Mouse (Mus musculus) midbrain, embryonic 14.5 days (tissue): ENCODE results near the gene Lst1. TPM values are rescaled to one million over a fixed set of nuclear protein-coding genes. Genes with fewer than 3 reads are reported as not detected.

Experiments
- ATAC-seq: fragments of 200-750 bp; cut with Nextera tagmentation; 2 replicates; pipeline ENCODE4 v1.8.0; 2017; ENCODE audit warnings: moderate number of reproducible peaks, moderate library complexity; ENCODE audit not compliant: low FRiP score, low TSS enrichment
- DNase-seq: peaks from one replicate; pipeline ENCODE4 v3.0.0-alpha.2; 2015
- H3K27ac ChIP-seq: fragments of 300-500 bp; sonication (generic); replicated peaks from 2 replicates; pipeline ENCODE4 v1.5.1; 2014; ENCODE audit warnings: mild to moderate bottlenecking, low read depth, low read length, moderate library complexity
- H3K27me3 ChIP-seq: fragments of 300-500 bp; sonication (generic); 2 replicates; pipeline ENCODE4 v1.6.1; 2014; ENCODE audit warnings: low read length, control low read depth, mixed read lengths; ENCODE audit not compliant: control insufficient read depth, insufficient read depth
- H3K36me3 ChIP-seq: fragments of 300-500 bp; sonication (generic); 2 replicates; pipeline ENCODE4 v1.6.1; 2014; ENCODE audit warnings: low read length, control low read depth; ENCODE audit not compliant: control insufficient read depth, insufficient read depth
- H3K4me1 ChIP-seq: fragments of 300-500 bp; sonication (generic); 2 replicates; pipeline ENCODE4 v1.6.1; 2014; ENCODE audit warnings: mild to moderate bottlenecking, antibody characterized with exemption, low read length, control low read depth; ENCODE audit not compliant: control insufficient read depth, insufficient read depth
- H3K4me2 ChIP-seq: fragments of 300-500 bp; sonication (generic); 2 replicates; pipeline ENCODE4 v1.6.1; 2014; ENCODE audit warnings: mild to moderate bottlenecking, low read length, moderate library complexity
- H3K4me3 ChIP-seq: fragments of 300-500 bp; sonication (generic); replicated peaks from 2 replicates; pipeline ENCODE4 v1.5.1; 2014; ENCODE audit warnings: low read depth, low read length
- H3K9ac ChIP-seq: fragments of 300-500 bp; sonication (generic); replicated peaks from 2 replicates; pipeline ENCODE4 v1.6.1; 2014; ENCODE audit warnings: mild to moderate bottlenecking, low read length, moderate library complexity
- H3K9me3 ChIP-seq: fragments of 300-500 bp; sonication (generic); 2 replicates; pipeline ENCODE4 v1.6.1; 2016; ENCODE audit warnings: low read length, control low read depth, mixed read lengths; ENCODE audit not compliant: control insufficient read depth
- WGBS: fragments of 180-500 bp; shearing (Covaris S2); extraction: QIAGEN DNeasy Blood & Tissue Kit; methylation state at CpG from one replicate; pipeline ENCODE4 v1.1.7; 2014; 5-methylcytosine and 5-hydroxymethylcytosine counted together
- polyA plus RNA-seq: library from polyadenylated mRNA; unstranded; fragments of >200 nt; fragmentation: Nextera tagmentation; extraction: Ambion mirVana; gene quantifications from 2 replicates; pipeline ENCODE4 v1.2.1, GENCODE M21; 2014

The Lst1 gene
- polyA plus RNA-seq, 1 experiment from 2014 or later = 9.0 TPM

DNA sequence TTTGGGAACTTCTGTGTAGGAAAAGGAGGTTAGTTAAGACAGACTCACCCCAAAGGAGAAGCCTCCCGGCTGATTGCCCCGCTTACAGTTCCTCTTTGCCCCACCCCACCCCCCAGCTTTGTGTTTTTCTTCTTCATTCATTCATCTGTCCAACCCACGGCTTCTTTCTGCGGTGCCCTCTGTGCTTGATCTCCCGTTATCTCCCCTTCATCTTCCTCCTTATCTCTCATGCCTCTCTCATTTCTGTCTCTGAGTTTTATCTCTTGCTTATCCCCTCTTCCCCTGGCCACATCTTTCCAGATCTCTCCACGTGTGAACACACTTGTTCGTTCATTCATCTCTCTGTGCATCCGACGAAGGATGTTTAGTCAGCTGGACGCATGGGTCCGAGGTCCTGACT, 12.9 kb upstream of the Lst1 start:
- H3K36me3 ChIP-seq = no peaks in the 10 kb centered on the region
- no peak overlapping the region for H3K9ac ChIP-seq
- no peaks in the 10 kb centered on the region for H3K4me1 ChIP-seq
- 80% methylated on average over 11 of the region's 11 CpGs for WGBS
- no peak overlapping the region for H3K4me2 ChIP-seq
- H3K27me3 ChIP-seq = peaks cover 13% of the 10 kb centered on the region
- H3K27ac ChIP-seq = no peak overlapping the region
- no peak overlapping the region for H3K4me3 ChIP-seq
- no peak for DNase-seq
- no peaks in the 10 kb centered on the region for H3K9me3 ChIP-seq
- ATAC-seq = no peak

DNA sequence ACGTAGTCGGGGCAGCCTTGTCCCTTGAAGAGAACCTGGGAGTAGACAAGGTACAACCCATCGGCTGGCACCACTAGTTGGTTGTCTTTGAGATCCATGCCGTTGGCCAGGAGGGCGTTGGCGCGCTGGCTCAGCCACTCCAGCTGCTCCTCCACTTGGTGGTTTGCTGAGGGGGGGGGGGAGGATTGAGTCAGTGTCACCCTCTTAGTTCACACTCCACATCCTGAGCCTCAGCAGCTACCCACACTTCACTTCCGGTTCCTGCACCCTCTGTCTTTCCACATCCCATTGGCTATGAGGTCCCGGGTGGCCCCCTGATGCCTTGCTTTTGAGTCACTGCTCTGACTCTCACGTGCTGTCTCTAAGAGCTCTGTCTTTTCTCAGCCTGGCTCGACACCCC, 12.2 kb upstream of the Lst1 start:
- no peak overlapping the region for H3K27ac ChIP-seq
- no peaks in the 10 kb centered on the region for H3K36me3 ChIP-seq
- peaks cover 20% of the 10 kb centered on the region for H3K27me3 ChIP-seq
- ATAC-seq (no peak), DNase-seq (no peak)
- no peak overlapping the region for H3K4me3 ChIP-seq
- H3K4me1 ChIP-seq = peaks cover 6% of the 10 kb centered on the region; the same call in 1 of the 2 replicates
- no peak overlapping the region for H3K9ac ChIP-seq
- no peak overlapping the region for H3K4me2 ChIP-seq
- WGBS = 87% methylated on average over 11 of the region's 11 CpGs
- H3K9me3 ChIP-seq = no peaks in the 10 kb centered on the region

GRCm38 (mm10) chr17:35198946-35199345, 10.7 kb upstream of the Lst1 start:
- 40% methylated on average over 8 of the region's 8 CpGs for WGBS
- H3K36me3 ChIP-seq = no peaks in the 10 kb centered on the region
- H3K4me3 ChIP-seq = no peak overlapping the region
- DNase-seq (no peak), ATAC-seq (no peak)
- H3K27ac ChIP-seq = no peak overlapping the region
- no peaks in the 10 kb centered on the region for H3K9me3 ChIP-seq
- H3K27me3 ChIP-seq = peaks cover 29% of the 10 kb centered on the region
- peaks cover 6% of the 10 kb centered on the region; the same call in 1 of the 2 replicates for H3K4me1 ChIP-seq
- H3K9ac ChIP-seq = no peak overlapping the region
- H3K4me2 ChIP-seq = no peak overlapping the region

- DNase-seq = no peak
- WGBS = 68% methylated on average over 7 of the region's 7 CpGs
- no peak overlapping the region for H3K4me3 ChIP-seq
These were observed 9.8 kb upstream of the Lst1 start for GRCm38 (mm10) chr17:35198029-35198428.

DNA sequence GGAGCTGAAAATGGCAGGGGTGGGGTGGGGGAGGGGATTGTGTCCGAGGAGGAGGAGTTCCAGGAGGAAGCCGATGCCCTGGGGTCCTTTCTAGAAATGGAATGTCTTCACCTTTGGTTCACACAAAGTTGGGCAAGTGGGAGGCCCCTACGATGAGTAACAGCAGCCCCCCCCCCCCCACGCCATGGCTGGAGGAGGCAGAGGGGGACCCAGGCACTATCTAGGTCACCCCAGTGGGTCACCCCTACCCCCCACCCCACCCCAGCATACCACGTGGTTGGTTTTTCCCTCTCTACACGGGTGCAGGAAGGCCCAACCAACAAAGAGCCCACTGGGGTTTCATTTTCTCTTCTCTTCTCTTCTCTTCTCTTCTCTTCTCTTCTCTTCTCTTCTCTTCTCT, 8.9 kb upstream of the Lst1 start:
- no peak overlapping the region for H3K4me2 ChIP-seq
- H3K4me3 ChIP-seq = no peak overlapping the region
- H3K4me1 ChIP-seq = peaks cover 6% of the 10 kb centered on the region; the same call in 1 of the 2 replicates
- no peaks in the 10 kb centered on the region for H3K36me3 ChIP-seq
- H3K9me3 ChIP-seq = no peaks in the 10 kb centered on the region
- no peak overlapping the region for H3K27ac ChIP-seq
- WGBS = 46% methylated on average over 6 of the region's 6 CpGs
- DNase-seq (no peak), ATAC-seq (no peak)
- no peak overlapping the region for H3K9ac ChIP-seq
- peaks cover 29% of the 10 kb centered on the region for H3K27me3 ChIP-seq

More at GRCm38 (mm10) chr17:35198029-35198428, 9.8 kb upstream of the Lst1 start:
- Histone ChIP-seq H3K27ac (no peak overlapping the region), H3K9me3 (no peaks in the 10 kb centered on the region), H3K27me3 (peaks cover 29% of the 10 kb centered on the region), H3K9ac (no peak overlapping the region), H3K4me2 (no peak overlapping the region), H3K36me3 (no peaks in the 10 kb centered on the region), H3K4me1 (peaks cover 6% of the 10 kb centered on the region; the same call in 1 of the 2 replicates)
- no peak for ATAC-seq

- Histone ChIP-seq H3K4me2 (peak overlapping the region; percentile 62), H3K4me1 (peaks cover 6% of the 10 kb centered on the region; the same call in 1 of the 2 replicates), H3K36me3 (no peaks in the 10 kb centered on the region), H3K27me3 (peaks cover 29% of the 10 kb centered on the region), H3K9me3 (no peaks in the 10 kb centered on the region), H3K4me3 (peak overlapping the region; percentile 30), H3K27ac (no peak overlapping the region), H3K9ac (no peak overlapping the region; the same call in 1 of the 2 replicates)
- DNase-seq (no peak), ATAC-seq (no peak)
- 41% methylated on average over 9 of the region's 9 CpGs for WGBS
These were observed 8.0 kb upstream of the Lst1 start for GRCm38 (mm10) chr17:35196321-35196641.

DNA sequence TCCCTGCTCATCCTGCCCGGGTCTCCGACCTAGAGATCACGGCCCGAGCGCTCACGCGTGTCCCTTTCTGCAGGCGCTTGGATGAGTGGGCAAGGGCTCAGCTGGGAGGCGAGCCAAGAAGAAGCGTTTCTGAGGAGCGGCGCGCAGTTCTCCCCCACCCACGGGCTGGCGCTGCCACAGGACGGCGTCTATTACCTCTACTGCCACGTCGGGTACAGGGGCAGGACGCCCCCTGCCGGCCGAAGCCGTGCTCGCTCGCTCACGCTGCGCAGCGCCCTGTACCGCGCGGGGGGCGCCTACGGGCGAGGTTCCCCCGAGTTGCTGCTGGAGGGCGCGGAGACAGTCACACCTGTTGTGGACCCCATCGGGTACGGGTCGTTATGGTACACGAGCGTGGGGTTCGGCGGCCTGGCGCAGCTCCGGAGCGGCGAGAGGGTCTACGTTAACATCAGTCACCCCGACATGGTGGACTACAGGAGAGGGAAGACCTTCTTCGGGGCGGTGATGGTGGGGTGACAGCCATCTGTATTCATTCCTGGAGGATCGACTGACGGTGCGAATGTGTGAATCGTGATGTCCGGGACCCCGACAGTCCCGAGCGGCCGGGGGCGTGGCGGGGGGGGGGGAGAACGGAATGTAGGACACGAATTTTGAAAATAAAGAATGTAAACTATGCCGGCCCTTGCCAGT, 7.5 kb upstream of the Lst1 start:
- Histone ChIP-seq H3K9me3 (no peaks in the 10 kb centered on the region), H3K27me3 (peaks cover 29% of the 10 kb centered on the region), H3K36me3 (no peaks in the 10 kb centered on the region), H3K4me1 (peaks cover 6% of the 10 kb centered on the region; the same call in 1 of the 2 replicates), H3K27ac (no peak overlapping the region), H3K4me2 (peak overlapping the region; percentile 62), H3K9ac (peak overlapping the region; percentile 42; the same call in 1 of the 2 replicates), H3K4me3 (peak overlapping the region; percentile 30)
- peak; percentile 84 for DNase-seq
- 1% methylated on average over 66 of the region's 66 CpGs for WGBS
- ATAC-seq = peak; percentile 71

DNA sequence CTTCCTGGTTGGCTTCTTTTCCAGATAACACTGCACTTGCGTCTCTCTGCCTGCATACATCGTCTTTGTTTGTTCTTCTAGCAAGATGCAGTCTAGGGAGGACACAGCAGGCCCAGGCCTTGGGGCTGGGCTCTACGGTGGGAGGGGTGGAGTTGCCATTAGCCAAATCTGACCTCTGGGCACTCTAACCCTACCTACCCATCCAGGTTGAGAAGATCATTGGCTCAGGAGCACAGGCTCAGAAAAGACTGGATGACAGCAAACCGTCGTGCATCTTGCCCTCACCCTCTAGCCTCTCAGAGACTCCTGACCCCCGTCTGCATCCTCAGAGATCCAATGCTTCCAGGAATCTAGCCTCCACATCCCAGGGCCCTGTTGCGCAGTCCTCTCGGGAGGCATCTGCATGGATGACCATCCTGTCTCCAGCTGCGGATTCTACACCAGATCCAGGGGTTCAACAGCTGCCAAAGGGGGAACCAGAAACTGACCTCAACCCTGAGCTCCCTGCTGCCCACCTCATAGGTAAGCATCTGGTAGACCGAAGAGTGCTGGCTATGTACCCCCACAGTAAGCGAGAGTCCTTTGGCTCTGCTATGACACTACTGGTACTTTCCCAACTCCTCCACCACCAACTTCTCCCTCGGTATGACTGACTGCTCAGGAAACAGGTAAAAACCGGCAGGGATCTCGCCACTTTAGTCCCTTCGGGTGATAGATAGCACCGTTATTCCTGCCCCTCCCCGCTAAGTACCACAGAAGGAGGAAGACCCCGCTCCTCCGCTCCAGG, 6.8 kb upstream of the Lst1 start:
- DNase-seq = no peak
- Histone ChIP-seq H3K4me1 (peaks cover 6% of the 10 kb centered on the region; the same call in 1 of the 2 replicates), H3K27me3 (peaks cover 29% of the 10 kb centered on the region), H3K4me2 (peak overlapping the region; percentile 62), H3K4me3 (peak overlapping the region; percentile 30), H3K9me3 (no peaks in the 10 kb centered on the region), H3K9ac (peak overlapping the region; percentile 42; the same call in 1 of the 2 replicates), H3K36me3 (no peaks in the 10 kb centered on the region), H3K27ac (no peak overlapping the region)
- 46% methylated on average over 19 of the region's 19 CpGs for WGBS
- ATAC-seq = no peak
